Mouse (Mus musculus): ENCODE data around the gene Gm36864. TPM values are rescaled to one million over a fixed set of nuclear protein-coding genes. Genes with fewer than 3 reads are reported as not detected.

The Gm36864 gene
- polyA plus RNA-seq, 1 experiment from 2014 or later: not detected

GRCm38 (mm10) chr7:44276461-44277249 is 40.7 kb downstream of the Gm36864 start:
- Histone ChIP-seq H3K27me3 (ENCODE audit: control insufficient read depth, insufficient read depth, low read length) (peaks cover 14% of the 10 kb centered on the region), H3K4me3 (ENCODE audit: low read depth, low read length) (no peak overlapping the region), H3K27ac (ENCODE audit: low read depth, low read length) (no peak overlapping the region), H3K36me3 (ENCODE audit: control insufficient read depth, insufficient read depth, low read length) (no peaks in the 10 kb centered on the region), H3K4me2 (no peak overlapping the region), H3K9ac (ENCODE audit: low read depth, low read length) (no peak overlapping the region), H3K9me3 (replicated peaks; ENCODE audit: control insufficient read depth, low read length) (0 out of 2 replicates have a peak, but pooled peaks cover 2% of the 10 kb centered on the region), H3K4me1 (ENCODE audit: control insufficient read depth, insufficient read depth, low read length) (no peaks in the 10 kb centered on the region)
- ATAC-seq (replicated peaks; ENCODE audit: insufficient number of reproducible peaks, low FRiP score, low TSS enrichment): no peak
- WGBS (ENCODE audit: insufficient replicate concordance): 62% methylated on average over 10 of the region's 10 CpGs

- peaks cover 14% of the 10 kb centered on the region for H3K27me3 ChIP-seq (ENCODE audit: control insufficient read depth, insufficient read depth, low read length)
- no peak overlapping the region for H3K4me3 ChIP-seq (ENCODE audit: low read depth, low read length)
- 0 out of 2 replicates have a peak, but pooled peaks cover 2% of the 10 kb centered on the region for H3K9me3 ChIP-seq (replicated peaks; ENCODE audit: control insufficient read depth, low read length)
- no peak overlapping the region for H3K9ac ChIP-seq (ENCODE audit: low read depth, low read length)
- no peaks in the 10 kb centered on the region for H3K4me1 ChIP-seq (ENCODE audit: control insufficient read depth, insufficient read depth, low read length)
- H3K36me3 ChIP-seq (ENCODE audit: control insufficient read depth, insufficient read depth, low read length): no peaks in the 10 kb centered on the region
- no peak overlapping the region for H3K4me2 ChIP-seq
- WGBS (ENCODE audit: insufficient replicate concordance): 50% methylated on average over 2 of the region's 2 CpGs
- no peak for ATAC-seq (replicated peaks; ENCODE audit: insufficient number of reproducible peaks, low FRiP score, low TSS enrichment)
- H3K27ac ChIP-seq (ENCODE audit: low read depth, low read length): no peak overlapping the region
Measured at GRCm38 (mm10) chr7:44277250-44277622, 41.3 kb downstream of the Gm36864 start.

- H3K4me2 ChIP-seq: no peak overlapping the region
- no peaks in the 10 kb centered on the region for H3K4me1 ChIP-seq (ENCODE audit: control insufficient read depth, insufficient read depth, low read length)
- no peak overlapping the region for H3K27ac ChIP-seq (ENCODE audit: low read depth, low read length)
- WGBS (ENCODE audit: insufficient replicate concordance): 59% methylated on average over 1 of the region's 1 CpGs
- no peaks in the 10 kb centered on the region for H3K36me3 ChIP-seq (ENCODE audit: control insufficient read depth, insufficient read depth, low read length)
- ATAC-seq (replicated peaks; ENCODE audit: insufficient number of reproducible peaks, low FRiP score, low TSS enrichment): no peak
- no peak overlapping the region for H3K4me3 ChIP-seq (ENCODE audit: low read depth, low read length)
- 0 out of 2 replicates have a peak, but pooled peaks cover 2% of the 10 kb centered on the region for H3K9me3 ChIP-seq (replicated peaks; ENCODE audit: control insufficient read depth, low read length)
- no peaks in the 10 kb centered on the region for H3K27me3 ChIP-seq (ENCODE audit: control insufficient read depth, insufficient read depth, low read length)
- H3K9ac ChIP-seq (ENCODE audit: low read depth, low read length): no peak overlapping the region
Measured at GRCm38 (mm10) chr7:44280959-44281358, 45.0 kb downstream of the Gm36864 start.

- Histone ChIP-seq H3K9ac (ENCODE audit: low read depth, low read length) (no peak overlapping the region), H3K27ac (ENCODE audit: low read depth, low read length) (no peak overlapping the region), H3K4me2 (no peak overlapping the region), H3K4me3 (ENCODE audit: low read depth, low read length) (no peak overlapping the region), H3K9me3 (replicated peaks; ENCODE audit: control insufficient read depth, low read length) (peaks cover 2% of the 10 kb centered on the region; the same call in 1 of the 2 replicates), H3K27me3 (ENCODE audit: control insufficient read depth, insufficient read depth, low read length) (no peaks in the 10 kb centered on the region), H3K36me3 (ENCODE audit: control insufficient read depth, insufficient read depth, low read length) (no peaks in the 10 kb centered on the region), H3K4me1 (ENCODE audit: control insufficient read depth, insufficient read depth, low read length) (no peaks in the 10 kb centered on the region)
- WGBS (ENCODE audit: insufficient replicate concordance): 73% methylated on average over 7 of the region's 7 CpGs
- no peak for ATAC-seq (replicated peaks; ENCODE audit: insufficient number of reproducible peaks, low FRiP score, low TSS enrichment)
Measured at GRCm38 (mm10) chr7:44281586-44281985, 45.6 kb downstream of the Gm36864 start.

- no peak overlapping the region for H3K4me3 ChIP-seq (ENCODE audit: low read depth, low read length)
- H3K4me2 ChIP-seq: no peak overlapping the region
- no peaks in the 10 kb centered on the region; the same call in none of the 2 replicates for H3K9me3 ChIP-seq (replicated peaks; ENCODE audit: control insufficient read depth, low read length)
- H3K27me3 ChIP-seq (ENCODE audit: control insufficient read depth, insufficient read depth, low read length): no peaks in the 10 kb centered on the region
- ATAC-seq (replicated peaks; ENCODE audit: insufficient number of reproducible peaks, low FRiP score, low TSS enrichment): no peak
- WGBS (ENCODE audit: insufficient replicate concordance): 58% methylated on average over 7 of the region's 7 CpGs
- no peak overlapping the region for H3K27ac ChIP-seq (ENCODE audit: low read depth, low read length)
- no peaks in the 10 kb centered on the region for H3K36me3 ChIP-seq (ENCODE audit: control insufficient read depth, insufficient read depth, low read length)
- H3K4me1 ChIP-seq (ENCODE audit: control insufficient read depth, insufficient read depth, low read length): no peaks in the 10 kb centered on the region
- H3K9ac ChIP-seq (ENCODE audit: low read depth, low read length): no peak overlapping the region
Measured at GRCm38 (mm10) chr7:44287760-44288159, 51.8 kb downstream of the Gm36864 start.

GRCm38 (mm10) chr7:44290986-44291385 is 55.0 kb downstream of the Gm36864 start:
- Histone ChIP-seq H3K4me3 (ENCODE audit: low read depth, low read length) (no peak overlapping the region), H3K9ac (ENCODE audit: low read depth, low read length) (no peak overlapping the region), H3K27me3 (ENCODE audit: control insufficient read depth, insufficient read depth, low read length) (no peaks in the 10 kb centered on the region), H3K36me3 (ENCODE audit: control insufficient read depth, insufficient read depth, low read length) (no peaks in the 10 kb centered on the region), H3K27ac (ENCODE audit: low read depth, low read length) (no peak overlapping the region), H3K9me3 (replicated peaks; ENCODE audit: control insufficient read depth, low read length) (no peaks in the 10 kb centered on the region; the same call in none of the 2 replicates), H3K4me1 (ENCODE audit: control insufficient read depth, insufficient read depth, low read length) (no peaks in the 10 kb centered on the region), H3K4me2 (no peak overlapping the region)
- WGBS (ENCODE audit: insufficient replicate concordance): 73% methylated on average over 4 of the region's 4 CpGs
- no peak for ATAC-seq (replicated peaks; ENCODE audit: insufficient number of reproducible peaks, low FRiP score, low TSS enrichment)

GRCm38 (mm10) chr7:44291418-44291817 is 55.4 kb downstream of the Gm36864 start:
- no peak overlapping the region for H3K4me2 ChIP-seq
- no peaks in the 10 kb centered on the region for H3K36me3 ChIP-seq (ENCODE audit: control insufficient read depth, insufficient read depth, low read length)
- no peak overlapping the region for H3K4me3 ChIP-seq (ENCODE audit: low read depth, low read length)
- no peaks in the 10 kb centered on the region; the same call in none of the 2 replicates for H3K9me3 ChIP-seq (replicated peaks; ENCODE audit: control insufficient read depth, low read length)
- H3K4me1 ChIP-seq (ENCODE audit: control insufficient read depth, insufficient read depth, low read length): no peaks in the 10 kb centered on the region
- H3K27me3 ChIP-seq (ENCODE audit: control insufficient read depth, insufficient read depth, low read length): no peaks in the 10 kb centered on the region
- no peak for ATAC-seq (replicated peaks; ENCODE audit: insufficient number of reproducible peaks, low FRiP score, low TSS enrichment)
- H3K27ac ChIP-seq (ENCODE audit: low read depth, low read length): no peak overlapping the region
- H3K9ac ChIP-seq (ENCODE audit: low read depth, low read length): no peak overlapping the region
- 50% methylated on average over 4 of the region's 4 CpGs for WGBS (ENCODE audit: insufficient replicate concordance)
